Mouse (Mus musculus) liver, embryonic 14.5 days (tissue): ENCODE data around the gene Gp9. TPM values are rescaled to one million over a fixed set of nuclear protein-coding genes. Genes with fewer than 3 reads are reported as not detected.

Source experiments
- ATAC-seq: fragments of 200-750 bp; cut with Nextera tagmentation; 2 replicates; pipeline ENCODE4 v1.8.0; 2017; ENCODE audit warnings: moderate number of reproducible peaks, mild to moderate bottlenecking, moderate library complexity; ENCODE audit not compliant: insufficient read depth
- DNase-seq, 3 experiments: peaks; one replicate each; pipeline ENCODE4 v3.0.0-alpha.2; 2012 to 2013; ENCODE audit warnings: low read depth in 3 of 3, low spot score in 3 of 3
- H3K27ac ChIP-seq: fragments of 300-500 bp; sonication (generic); 2 replicates; pipeline ENCODE4 v1.5.1; 2014; ENCODE audit warnings: moderate library complexity, mild to moderate bottlenecking, control low read depth, inconsistent platforms
- H3K27me3 ChIP-seq: fragments of 300-500 bp; sonication (generic); 2 replicates; pipeline ENCODE4 v1.6.1; 2014; ENCODE audit warnings: mild to moderate bottlenecking, low read length, moderate library complexity; ENCODE audit not compliant: control insufficient read depth, insufficient read depth
- H3K36me3 ChIP-seq: fragments of 300-500 bp; sonication (generic); replicated peaks from 2 replicates; pipeline ENCODE4 v1.6.1; 2014; ENCODE audit warnings: low read depth; ENCODE audit not compliant: control insufficient read depth, insufficient read depth
- H3K4me1 ChIP-seq, 2 experiments: fragments of 200-500 bp in 1 of 2; fragments of 300-500 bp in 1 of 2; sonication (generic) in 1 of 2; replicated peaks; 2 replicates each; pipeline ENCODE4 v1.6.1; 2012 to 2014; ENCODE audit warnings: antibody characterized with exemption in 1 of 2, inconsistent platforms in 1 of 2, low read length in 1 of 2; ENCODE audit not compliant: control insufficient read depth in 2 of 2, insufficient read depth in 2 of 2
- H3K4me2 ChIP-seq: fragments of 300-500 bp; sonication (generic); 2 replicates; pipeline ENCODE4 v1.6.1; 2014; ENCODE audit warnings: low read depth, mild to moderate bottlenecking, control low read depth, moderate library complexity
- H3K4me3 ChIP-seq, 2 experiments: fragments of 200-500 bp in 1 of 2; fragments of 300-500 bp in 1 of 2; sonication (generic) in 1 of 2; 2 replicates each; pipeline ENCODE4 v1.5.1; 2012 to 2014; ENCODE audit warnings: low read depth in 2 of 2, low read length in 2 of 2, mild to moderate bottlenecking in 2 of 2, control low read depth in 1 of 2, inconsistent platforms in 1 of 2, moderate library complexity in 1 of 2; ENCODE audit not compliant: insufficient read depth in 1 of 2
- H3K9ac ChIP-seq: fragments of 300-500 bp; sonication (generic); replicated peaks from 2 replicates; pipeline ENCODE4 v1.6.1; 2014; ENCODE audit warnings: mild to moderate bottlenecking, control low read depth, moderate library complexity
- H3K9me3 ChIP-seq: fragments of 300-500 bp; sonication (generic); 2 replicates; pipeline ENCODE4 v1.6.1; 2016; ENCODE audit warnings: low read length, mixed read lengths; ENCODE audit not compliant: control insufficient read depth
- CTCF ChIP-seq: IDR thresholded peaks from 2 replicates; pipeline ENCODE4 v1.5.1; 2016; ENCODE audit warnings: antibody characterized with exemption, low read depth, control low read depth
- EP300 ChIP-seq: IDR thresholded peaks from 2 replicates; pipeline ENCODE4 v1.6.1; 2016; ENCODE audit warnings: antibody characterized with exemption, low read depth
- WGBS: fragments of 180-500 bp; shearing (Covaris S2); extraction: QIAGEN DNeasy Blood & Tissue Kit; methylation state at CpG from one replicate; pipeline ENCODE4 v1.1.7; 2014; ENCODE audit not compliant: insufficient replicate concordance; 5-methylcytosine and 5-hydroxymethylcytosine counted together
- polyA plus RNA-seq, 2 experiments: library from polyadenylated mRNA; depleted of rRNA in 1 of 2; stranded (reverse) in 1 of 2; unstranded in 1 of 2; fragments of >200 nt; fragmentation: Nextera tagmentation in 1 of 2; extraction: Ambion mirVana in 1 of 2; gene quantifications; 2 replicates each; pipeline versions ENCODE4 v1.2.1 to v1.2.3; 2012 to 2014

The Gp9 gene
- polyA plus RNA-seq, 2 experiments: 29.1 to 35.1 TPM

DNA sequence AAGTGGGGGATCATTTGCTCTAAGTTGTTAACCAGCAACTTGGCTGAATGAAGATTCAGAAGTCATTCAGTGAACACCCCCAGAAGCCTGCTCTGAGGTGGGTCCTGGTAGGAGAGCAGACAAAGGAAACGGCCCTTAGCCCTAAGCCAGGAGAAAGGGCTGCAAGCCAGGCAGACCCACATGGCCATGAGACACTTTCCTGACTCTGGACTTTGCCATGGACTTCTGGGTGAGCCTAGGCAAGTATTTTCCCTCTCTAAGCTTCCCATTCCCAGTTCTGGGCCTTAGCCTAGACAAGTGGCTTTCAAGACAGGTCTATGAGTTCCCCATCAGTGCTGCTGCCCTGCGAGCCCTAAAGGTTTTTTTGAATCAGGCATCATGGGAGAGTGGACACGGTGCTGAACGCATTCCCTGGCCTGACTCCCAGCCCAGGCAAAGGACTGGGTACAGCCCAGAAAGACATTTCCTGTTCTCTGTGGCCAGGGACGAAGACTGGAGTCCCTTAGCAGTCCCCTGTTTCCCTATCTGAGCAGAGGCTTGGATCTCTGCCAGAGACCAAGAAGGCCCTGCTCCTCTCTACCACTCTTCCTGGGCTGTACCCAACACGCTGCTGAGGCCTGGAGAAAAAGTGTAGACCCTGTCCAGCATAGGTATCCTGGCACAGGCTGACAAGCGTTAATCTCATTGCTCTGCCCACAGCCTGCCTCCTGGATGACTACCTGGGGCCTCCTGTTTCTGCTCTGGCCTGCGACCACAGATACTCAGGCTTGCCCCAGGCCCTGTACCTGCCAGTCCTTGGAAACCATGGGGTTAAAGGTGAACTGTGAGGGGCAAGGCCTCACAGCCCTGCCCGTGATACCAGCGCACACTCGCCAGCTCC lies 662 bp downstream of the Gp9 start:
- ATAC-seq (no peak), DNase-seq (no peak)
- Histone ChIP-seq H3K4me1 (peaks cover 21 to 34% of the 10 kb centered on the region in 2 experiments), H3K36me3 (no peaks in the 10 kb centered on the region), H3K4me2 (peak overlapping the region; percentile 77; the same call in 1 of the 2 replicates), H3K27me3 (no peaks in the 10 kb centered on the region), H3K9ac (peak overlapping the region; percentile 1; the same call in 1 of the 2 replicates), H3K27ac (peak overlapping the region; percentile 54), H3K4me3 (no peak overlapping the region), H3K9me3 (no peaks in the 10 kb centered on the region)
- TF ChIP-seq CTCF (no peak), EP300 (no peak)
- 49% methylated on average over 11 of the region's 11 CpGs for WGBS

DNA sequence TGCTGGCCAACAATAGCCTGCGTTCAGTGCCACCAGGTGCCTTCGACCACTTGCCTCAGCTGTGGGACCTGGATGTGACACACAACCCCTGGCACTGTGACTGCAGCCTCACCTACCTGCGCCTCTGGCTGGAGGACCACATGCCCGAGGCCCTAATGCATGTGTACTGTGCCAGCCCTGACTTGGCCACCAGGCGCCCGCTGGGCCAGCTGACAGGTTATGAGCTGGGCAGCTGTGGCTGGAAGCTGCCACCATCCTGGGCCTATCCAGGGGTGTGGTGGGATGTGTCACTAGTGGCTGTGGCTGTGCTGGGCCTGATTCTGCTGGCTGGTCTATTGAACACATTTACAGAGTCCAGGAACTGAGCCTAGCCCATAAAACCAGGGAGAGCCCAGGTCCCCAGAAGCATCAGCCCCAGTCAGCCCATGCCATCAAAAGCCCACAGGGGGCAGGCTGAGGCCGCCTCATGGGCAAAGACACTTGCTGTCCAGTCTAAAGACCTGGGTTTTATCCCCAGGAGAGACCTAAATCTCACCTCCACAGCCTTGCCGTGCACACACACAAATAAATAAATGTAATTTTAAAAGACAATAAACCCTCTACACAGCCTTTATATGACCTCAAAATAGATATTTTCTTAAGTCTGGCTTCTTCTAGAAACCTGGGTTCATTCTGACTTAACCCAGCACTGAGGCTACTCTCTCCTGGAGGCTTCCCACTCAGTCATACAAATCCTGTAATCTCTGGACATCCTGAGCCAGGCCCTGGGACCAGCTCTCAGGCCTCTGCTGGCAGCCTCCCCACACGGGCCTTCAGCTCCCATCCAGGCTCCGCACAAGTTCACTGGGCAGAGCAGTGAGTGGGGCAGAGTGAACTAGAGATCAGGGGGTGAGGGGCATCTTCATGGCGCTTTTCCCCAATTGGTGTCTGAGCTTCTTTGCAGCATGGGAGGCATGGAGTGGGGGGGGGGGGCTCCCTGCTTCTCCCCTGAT lies 1.6 kb downstream of the Gp9 start:
- no peak for DNase-seq
- Histone ChIP-seq H3K4me3 (no peak overlapping the region), H3K4me1 (peaks cover 23 to 37% of the 10 kb centered on the region in 2 experiments), H3K27ac (no peak overlapping the region; the same call in 1 of the 2 replicates), H3K9ac (no peak overlapping the region), H3K36me3 (no peaks in the 10 kb centered on the region), H3K4me2 (no peak overlapping the region), H3K27me3 (no peaks in the 10 kb centered on the region), H3K9me3 (no peaks in the 10 kb centered on the region)
- ATAC-seq: no peak
- 85% methylated on average over 11 of the region's 11 CpGs for WGBS
- no peak for TF ChIP-seq EP300
- TF ChIP-seq CTCF: peak; percentile 57

DNA sequence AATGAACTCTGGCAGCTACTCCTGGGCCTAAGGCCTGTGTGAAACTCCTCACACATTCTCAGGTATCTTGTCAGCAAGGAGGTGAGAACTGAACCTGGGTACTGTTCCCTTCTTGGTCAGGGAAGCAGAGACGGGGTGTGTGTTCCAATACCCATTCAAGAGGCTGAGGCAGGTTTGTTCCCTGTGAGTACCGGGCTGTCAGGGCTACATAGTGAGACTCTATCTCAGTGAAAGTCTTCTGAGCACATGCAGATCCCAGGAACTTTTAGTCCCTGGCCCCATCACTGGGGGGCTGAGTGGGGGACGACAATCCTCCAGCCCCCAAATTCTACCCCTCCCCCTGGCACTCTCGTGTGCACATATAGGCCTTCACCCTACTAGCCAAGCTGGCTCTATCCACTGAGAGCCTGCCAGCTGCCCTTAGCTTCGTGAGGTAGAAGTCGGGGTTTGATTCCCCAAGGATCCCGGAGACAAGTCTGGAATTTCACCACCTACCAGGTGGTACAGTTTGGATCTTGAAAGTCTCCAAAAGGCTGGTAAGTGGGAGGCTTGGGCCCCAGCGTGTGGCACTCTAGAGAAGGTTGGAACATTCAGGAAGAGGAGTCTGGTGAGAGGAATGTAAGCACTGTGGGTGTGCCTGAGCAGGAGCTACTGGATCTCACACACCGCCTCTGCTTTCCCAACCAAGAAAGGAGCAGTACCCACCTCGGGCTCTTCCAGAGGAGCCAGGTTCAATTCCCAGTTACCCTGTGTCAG lies 2.9 kb downstream of the Gp9 start:
- TF ChIP-seq EP300 (no peak), CTCF (no peak)
- H3K4me1 ChIP-seq: peaks cover 21 to 34% of the 10 kb centered on the region in 2 experiments
- ATAC-seq (no peak), DNase-seq (no peak)
- WGBS: 79% methylated on average over 10 of the region's 10 CpGs
- H3K36me3 ChIP-seq: no peaks in the 10 kb centered on the region
- H3K27ac ChIP-seq: no peak overlapping the region
- H3K27me3 ChIP-seq: no peaks in the 10 kb centered on the region
- no peak overlapping the region for H3K4me2 ChIP-seq
- no peak overlapping the region for H3K4me3 ChIP-seq
- no peaks in the 10 kb centered on the region for H3K9me3 ChIP-seq
- H3K9ac ChIP-seq: no peak overlapping the region

DNA sequence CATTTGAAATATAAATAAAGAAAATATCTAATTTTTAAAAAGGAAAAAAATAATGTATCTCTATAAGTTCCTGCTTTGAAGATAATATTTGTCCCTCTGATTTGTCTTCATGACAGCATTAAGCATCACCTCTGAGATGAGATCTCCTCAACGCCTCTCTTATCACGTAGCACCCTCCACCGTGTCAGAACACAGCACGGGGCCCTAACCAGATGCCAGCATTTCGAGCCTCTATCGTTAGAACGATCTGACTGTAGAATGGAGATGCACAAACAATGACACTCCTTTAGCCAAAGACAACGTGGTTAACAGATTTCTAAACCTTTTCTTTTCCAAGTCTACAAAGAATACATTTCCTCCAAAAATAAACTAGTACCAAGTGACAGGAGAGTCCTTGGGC lies 6.2 kb downstream of the Gp9 start:
- Histone ChIP-seq H3K27me3 (no peaks in the 10 kb centered on the region), H3K4me1 (peaks cover 13 to 18% of the 10 kb centered on the region in 2 experiments), H3K4me3 (no peak overlapping the region), H3K4me2 (no peak overlapping the region), H3K9me3 (no peaks in the 10 kb centered on the region), H3K36me3 (no peaks in the 10 kb centered on the region), H3K9ac (no peak overlapping the region), H3K27ac (no peak overlapping the region)
- TF ChIP-seq EP300 (no peak), CTCF (no peak)
- WGBS: 26% methylated on average over 8 of the region's 8 CpGs
- DNase-seq (no peak), ATAC-seq (no peak)
